Mouse (Mus musculus): ENCODE measurements at regions not wholly inside any gene's neighbourhood (a gene's known extent, or its start where the extent isn't known, plus 50 kb on each side); places are given as distances from the start of the nearest gene placed in this dataset.

GRCm38 (mm10) chr4:105908281-105908680 lies 118.6 kb downstream of the Gm12728 start:
- Histone ChIP-seq H3K4me1 (ENCODE audit: control insufficient read depth, insufficient read depth, low read length) (no peaks in the 10 kb centered on the region), H3K9me3 (replicated peaks; ENCODE audit: control insufficient read depth, low read length, poor library complexity, severe bottlenecking) (no peaks in the 10 kb centered on the region), H3K36me3 (ENCODE audit: control insufficient read depth, insufficient read depth, low read length) (no peaks in the 10 kb centered on the region), H3K27me3 (ENCODE audit: control insufficient read depth, insufficient read depth, low read depth, low read length) (no peaks in the 10 kb centered on the region), H3K4me2 (ENCODE audit: low read length) (no peak overlapping the region), H3K4me3 (ENCODE audit: low read depth, low read length) (no peak overlapping the region), H3K27ac (ENCODE audit: low read length) (no peak overlapping the region), H3K9ac (ENCODE audit: low read depth, low read length) (no peak overlapping the region)
- no peak for ATAC-seq

GRCm38 (mm10) chr4:105909272-105909671 lies 119.6 kb downstream of the Gm12728 start:
- no peak overlapping the region for H3K4me2 ChIP-seq (ENCODE audit: low read length)
- no peak overlapping the region for H3K9ac ChIP-seq (ENCODE audit: low read depth, low read length)
- no peak for ATAC-seq
- H3K4me1 ChIP-seq (ENCODE audit: control insufficient read depth, insufficient read depth, low read length), result no peaks in the 10 kb centered on the region
- H3K27ac ChIP-seq (ENCODE audit: low read length), result no peak overlapping the region
- H3K9me3 ChIP-seq (replicated peaks; ENCODE audit: control insufficient read depth, low read length, poor library complexity, severe bottlenecking), result 0 out of 2 replicates have a peak, but pooled peaks cover 2% of the 10 kb centered on the region
- H3K36me3 ChIP-seq (ENCODE audit: control insufficient read depth, insufficient read depth, low read length), result no peaks in the 10 kb centered on the region
- no peaks in the 10 kb centered on the region for H3K27me3 ChIP-seq (ENCODE audit: control insufficient read depth, insufficient read depth, low read depth, low read length)
- no peak overlapping the region for H3K4me3 ChIP-seq (ENCODE audit: low read depth, low read length)
- 82% methylated on average over 4 of the region's 4 CpGs for WGBS

GRCm38 (mm10) chr4:105910666-105911065 lies 121.0 kb downstream of the Gm12728 start:
- no peak overlapping the region for H3K4me3 ChIP-seq (ENCODE audit: low read depth, low read length)
- no peak overlapping the region for H3K9ac ChIP-seq (ENCODE audit: low read depth, low read length)
- 90% methylated on average over 5 of the region's 5 CpGs for WGBS
- H3K4me2 ChIP-seq (ENCODE audit: low read length), result no peak overlapping the region
- H3K27me3 ChIP-seq (ENCODE audit: control insufficient read depth, insufficient read depth, low read depth, low read length), result no peaks in the 10 kb centered on the region
- H3K4me1 ChIP-seq (ENCODE audit: control insufficient read depth, insufficient read depth, low read length), result no peaks in the 10 kb centered on the region
- 0 out of 2 replicates have a peak, but pooled peaks cover 2% of the 10 kb centered on the region for H3K9me3 ChIP-seq (replicated peaks; ENCODE audit: control insufficient read depth, low read length, poor library complexity, severe bottlenecking)
- H3K36me3 ChIP-seq (ENCODE audit: control insufficient read depth, insufficient read depth, low read length), result no peaks in the 10 kb centered on the region
- ATAC-seq, result no peak
- no peak overlapping the region for H3K27ac ChIP-seq (ENCODE audit: low read length)

- H3K36me3 ChIP-seq (ENCODE audit: control insufficient read depth, insufficient read depth, low read length), result no peaks in the 10 kb centered on the region
- no peak overlapping the region for H3K4me3 ChIP-seq (ENCODE audit: low read depth, low read length)
- no peak overlapping the region for H3K9ac ChIP-seq (ENCODE audit: low read depth, low read length)
- no peak overlapping the region for H3K4me2 ChIP-seq (ENCODE audit: low read length)
- 71% methylated on average over 6 of the region's 6 CpGs for WGBS
- no peak overlapping the region for H3K27ac ChIP-seq (ENCODE audit: low read length)
- H3K4me1 ChIP-seq (ENCODE audit: control insufficient read depth, insufficient read depth, low read length), result no peaks in the 10 kb centered on the region
- no peaks in the 10 kb centered on the region for H3K27me3 ChIP-seq (ENCODE audit: control insufficient read depth, insufficient read depth, low read depth, low read length)
- no peak for ATAC-seq
- H3K9me3 ChIP-seq (replicated peaks; ENCODE audit: control insufficient read depth, low read length, poor library complexity, severe bottlenecking), result 0 out of 2 replicates have a peak, but pooled peaks cover 2% of the 10 kb centered on the region
Measured at GRCm38 (mm10) chr4:105911678-105912077, 122.0 kb downstream of the Gm12728 start.

GRCm38 (mm10) chr4:105912296-105912695 lies 122.6 kb downstream of the Gm12728 start:
- Histone ChIP-seq H3K27me3 (ENCODE audit: control insufficient read depth, insufficient read depth, low read depth, low read length) (no peaks in the 10 kb centered on the region), H3K36me3 (ENCODE audit: control insufficient read depth, insufficient read depth, low read length) (no peaks in the 10 kb centered on the region), H3K9ac (ENCODE audit: low read depth, low read length) (no peak overlapping the region), H3K4me3 (ENCODE audit: low read depth, low read length) (no peak overlapping the region), H3K9me3 (replicated peaks; ENCODE audit: control insufficient read depth, low read length, poor library complexity, severe bottlenecking) (0 out of 2 replicates have a peak, but pooled peaks cover 2% of the 10 kb centered on the region), H3K27ac (ENCODE audit: low read length) (no peak overlapping the region), H3K4me2 (ENCODE audit: low read length) (no peak overlapping the region), H3K4me1 (ENCODE audit: control insufficient read depth, insufficient read depth, low read length) (no peaks in the 10 kb centered on the region)
- WGBS, result 95% methylated on average over 4 of the region's 4 CpGs
- ATAC-seq, result no peak

- WGBS, result 35% methylated on average over 6 of the region's 6 CpGs
- Histone ChIP-seq H3K4me2 (ENCODE audit: low read length) (no peak overlapping the region), H3K4me1 (ENCODE audit: control insufficient read depth, insufficient read depth, low read length) (no peaks in the 10 kb centered on the region)
Measured at GRCm38 (mm10) chr4:105914996-105915395, 125.3 kb downstream of the Gm12728 start.

GRCm38 (mm10) chr4:105916229-105916628 lies 126.6 kb downstream of the Gm12728 start:
- Histone ChIP-seq H3K27ac (ENCODE audit: low read length) (no peak overlapping the region), H3K4me1 (ENCODE audit: control insufficient read depth, insufficient read depth, low read length) (no peaks in the 10 kb centered on the region), H3K4me2 (ENCODE audit: low read length) (no peak overlapping the region), H3K36me3 (ENCODE audit: control insufficient read depth, insufficient read depth, low read length) (no peaks in the 10 kb centered on the region), H3K9ac (ENCODE audit: low read depth, low read length) (no peak overlapping the region), H3K4me3 (ENCODE audit: low read depth, low read length) (no peak overlapping the region), H3K9me3 (replicated peaks; ENCODE audit: control insufficient read depth, low read length, poor library complexity, severe bottlenecking) (0 out of 2 replicates have a peak, but pooled peaks cover 2% of the 10 kb centered on the region), H3K27me3 (ENCODE audit: control insufficient read depth, insufficient read depth, low read depth, low read length) (no peaks in the 10 kb centered on the region)
- 95% methylated on average over 9 of the region's 9 CpGs for WGBS
- ATAC-seq, result no peak

More at GRCm38 (mm10) chr4:105914996-105915395, 125.3 kb downstream of the Gm12728 start:
- H3K27ac ChIP-seq (ENCODE audit: low read length), result no peak overlapping the region
- H3K9ac ChIP-seq (ENCODE audit: low read depth, low read length), result no peak overlapping the region
- no peak for ATAC-seq
- no peak overlapping the region for H3K4me3 ChIP-seq (ENCODE audit: low read depth, low read length)
- H3K9me3 ChIP-seq (replicated peaks; ENCODE audit: control insufficient read depth, low read length, poor library complexity, severe bottlenecking), result 0 out of 2 replicates have a peak, but pooled peaks cover 2% of the 10 kb centered on the region
- H3K36me3 ChIP-seq (ENCODE audit: control insufficient read depth, insufficient read depth, low read length), result no peaks in the 10 kb centered on the region
- H3K27me3 ChIP-seq (ENCODE audit: control insufficient read depth, insufficient read depth, low read depth, low read length), result no peaks in the 10 kb centered on the region

- Histone ChIP-seq H3K27me3 (ENCODE audit: control insufficient read depth, insufficient read depth, low read depth, low read length) (no peaks in the 10 kb centered on the region), H3K4me1 (ENCODE audit: control insufficient read depth, insufficient read depth, low read length) (no peaks in the 10 kb centered on the region), H3K27ac (ENCODE audit: low read length) (no peak overlapping the region), H3K9ac (ENCODE audit: low read depth, low read length) (no peak overlapping the region), H3K36me3 (ENCODE audit: control insufficient read depth, insufficient read depth, low read length) (no peaks in the 10 kb centered on the region), H3K9me3 (replicated peaks; ENCODE audit: control insufficient read depth, low read length, poor library complexity, severe bottlenecking) (no peaks in the 10 kb centered on the region), H3K4me2 (ENCODE audit: low read length) (no peak overlapping the region), H3K4me3 (ENCODE audit: low read depth, low read length) (no peak overlapping the region)
- ATAC-seq, result no peak
- 82% methylated on average over 6 of the region's 6 CpGs for WGBS
Measured at GRCm38 (mm10) chr4:105924781-105925382, 135.2 kb downstream of the Gm12728 start.

- H3K27ac ChIP-seq (ENCODE audit: low read length), result no peak overlapping the region
- no peak overlapping the region for H3K9ac ChIP-seq (ENCODE audit: low read depth, low read length)
- no peak overlapping the region for H3K4me3 ChIP-seq (ENCODE audit: low read depth, low read length)
- no peaks in the 10 kb centered on the region for H3K4me1 ChIP-seq (ENCODE audit: control insufficient read depth, insufficient read depth, low read length)
- H3K4me2 ChIP-seq (ENCODE audit: low read length), result no peak overlapping the region
- no peak for ATAC-seq
- WGBS, result 95% methylated on average over 2 of the region's 2 CpGs
- no peaks in the 10 kb centered on the region for H3K9me3 ChIP-seq (replicated peaks; ENCODE audit: control insufficient read depth, low read length, poor library complexity, severe bottlenecking)
- H3K36me3 ChIP-seq (ENCODE audit: control insufficient read depth, insufficient read depth, low read length), result no peaks in the 10 kb centered on the region
- H3K27me3 ChIP-seq (ENCODE audit: control insufficient read depth, insufficient read depth, low read depth, low read length), result no peaks in the 10 kb centered on the region
Measured at GRCm38 (mm10) chr4:105925506-105925905, 135.8 kb downstream of the Gm12728 start.
